ENCODE assay signal across 9 mouse cellular contexts in genomic region chr10:127576381-127576961, GRCm38 (mm10). TPM values are rescaled to one million over a fixed set of nuclear protein-coding genes. Genes with fewer than 3 reads are reported as not detected.
DNase-seq lines count a peak whose midpoint lies in the region; ATAC-seq and TF ChIP-seq lines count a peak whose summit lies in the region.
"Had no signal": no experiment of that assay in that cellular context is flagged by ENCODE, and none has a peak within 500 bp of the region (broad histone marks: within the 10 kb centered on the region; RNA-seq: fewer than 3 reads in every experiment).

No protein-coding gene starts in this region.

- H3K36me3 ChIP-seq in forebrain, embryonic 10.5 days (replicated peaks) = peaks cover 100% of the 10 kb centered on the region
- H3K36me3 ChIP-seq in forebrain, embryonic 15.5 days = peaks cover 97% of the 10 kb centered on the region
- no peaks in the 10 kb centered on the region for H3K36me3 ChIP-seq in ES-Bruce4 (ENCODE audit: control insufficient read depth, insufficient read depth, low read length, poor library complexity, severe bottlenecking)
- H3K36me3 ChIP-seq in macrophage (ENCODE audit: inconsistent target) = peaks cover 99% of the 10 kb centered on the region

- H3K9ac ChIP-seq in forebrain, embryonic 15.5 days (replicated peaks) = no peak overlapping the region
- no peak overlapping the region for H3K9ac ChIP-seq in ES-Bruce4 (ENCODE audit: low read depth, poor library complexity, severe bottlenecking)
- H3K9ac ChIP-seq: heart, embryonic 15.5 days had no signal

- H3K4me1 ChIP-seq in forebrain, embryonic 10.5 days = no peaks in the 10 kb centered on the region
- no peaks in the 10 kb centered on the region for H3K4me1 ChIP-seq in forebrain, embryonic 15.5 days
- H3K4me1 ChIP-seq in ES-Bruce4 (ENCODE audit: control insufficient read depth, insufficient read depth, low read length) = peaks cover 2% of the 10 kb centered on the region

- peaks cover 72% of the 10 kb centered on the region; the same call in 1 of the 2 replicates for H3K79me2 ChIP-seq in macrophage (ENCODE audit: inconsistent target)

- WGBS in forebrain, embryonic 10.5 days = 72% methylated on average over 18 of the region's 18 CpGs
- WGBS in forebrain, embryonic 15.5 days = 69% methylated on average over 18 of the region's 18 CpGs
- 49% methylated on average over 16 of the region's 18 CpGs for WGBS in macrophage (ENCODE audit: missing documents)

- TF ChIP-seq CTCF in ES-Bruce4 (IDR thresholded peaks at IDR 0.05; ENCODE audit: low read depth, low read length) = peak; percentile 93

- no peaks in the 10 kb centered on the region for H3K9me3 ChIP-seq in forebrain, embryonic 10.5 days
- H3K9me3 ChIP-seq in forebrain, embryonic 15.5 days = no peaks in the 10 kb centered on the region
- no peaks in the 10 kb centered on the region for H3K9me3 ChIP-seq in ES-Bruce4 (replicated peaks; ENCODE audit: control insufficient read depth, insufficient read depth, low read length, poor library complexity, severe bottlenecking)
- H3K9me3 ChIP-seq: heart, embryonic 15.5 days had no signal

- no peak overlapping the region for H3K4me2 ChIP-seq in forebrain, embryonic 15.5 days (replicated peaks)
- H3K4me2 ChIP-seq: heart, embryonic 15.5 days had no signal

- TF ChIP-seq EP300 in ES-Bruce4 (IDR thresholded peaks at IDR 0.05; ENCODE audit: insufficient read depth, low read depth, low read length) = no peak

- ATAC-seq in forebrain, embryonic 15.5 days (replicated peaks) = no peak

- no peaks in the 10 kb centered on the region for H3K27me3 ChIP-seq in forebrain, embryonic 10.5 days (ENCODE audit: poor library complexity, severe bottlenecking)
- no peaks in the 10 kb centered on the region for H3K27me3 ChIP-seq in forebrain, embryonic 15.5 days
- H3K27me3 ChIP-seq in ES-Bruce4 (ENCODE audit: control insufficient read depth, insufficient read depth, low read length, poor library complexity, severe bottlenecking) = no peaks in the 10 kb centered on the region
- H3K27me3 ChIP-seq: heart, embryonic 15.5 days had no signal

- H3K4me3 ChIP-seq in forebrain, embryonic 10.5 days = no peak overlapping the region
- no peak overlapping the region for H3K4me3 ChIP-seq in forebrain, embryonic 15.5 days
- H3K4me3 ChIP-seq in ES-Bruce4 (ENCODE audit: low read depth, low read length) (no peak overlapping the region), macrophage (ENCODE audit: inconsistent target) (no peak overlapping the region)
- H3K4me3 ChIP-seq: heart, embryonic 15.5 days had no signal

- TF ChIP-seq POLR2A in ES-Bruce4 (IDR thresholded peaks at IDR 0.05; ENCODE audit: insufficient read depth, low read length) = no peak

- peak; percentile 37 for DNase-seq in forebrain, embryonic 10.5 days (ENCODE audit: extremely low spot score, low spot score)
- DNase-seq in cerebellum, adult 11-12 months = peak; percentile 83
- peak; percentile 60 for DNase-seq in gastrocnemius, postnatal 25 days
- DNase-seq in kidney, adult 9 months = peak; percentile 80
- DNase-seq in spleen, postnatal 10 days (ENCODE audit: low spot score in 2 of 2) = peak; percentile 53 to 80

- H3K27ac ChIP-seq in forebrain, embryonic 10.5 days = no peak overlapping the region
- H3K27ac ChIP-seq in forebrain, embryonic 15.5 days (replicated peaks) = no peak overlapping the region
- H3K27ac ChIP-seq in ES-Bruce4 (ENCODE audit: insufficient read depth, low read length) = no peak overlapping the region
- H3K27ac ChIP-seq in macrophage = peak overlapping the region; percentile 25
- H3K27ac ChIP-seq: heart, embryonic 15.5 days had no signal

RNA-seq across cellular contexts. Expression of gene Nxph4, which starts 42.1 kb away (rescaled TPM):
- polyA plus RNA-seq in forebrain, embryonic 10.5 days (2016; fragmentation: Nextera tagmentation; extraction: Ambion mirVana) = 3.0 and 9.5 TPM in 2 replicates
- polyA plus RNA-seq in forebrain, embryonic 15.5 days (2015; fragmentation: Nextera tagmentation; extraction: Ambion mirVana) = 38.9 and 40.2 TPM in 2 replicates
- polyA plus RNA-seq in ES-Bruce4 (2011; ENCODE audit: insufficient read depth, insufficient read length, low read depth, missing spikeins) (0.79 TPM in 1 of 2 replicates, not detected in the other), macrophage (2018) (not detected in 3 replicates)
- total RNA-seq in gastrocnemius, postnatal 25 days (2021) = under 1 TPM; 0.26 to 0.32 TPM
- total RNA-seq in macrophage (2018; cell fraction: chromatin; rRNA removed) = not detected
- not detected for total RNA-seq in macrophage (2018; cell fraction: cytosol; rRNA removed)
- under 1 TPM in 2 of 26 experiments, not detected in 24; 0.48 to 0.69 TPM for total RNA-seq in macrophage (2018; cell fraction: nucleus; rRNA removed)

RNA-seq across cellular contexts. Expression of gene Lrp1, which starts 44.5 kb away (rescaled TPM):
- polyA plus RNA-seq in forebrain, embryonic 10.5 days (2016; fragmentation: Nextera tagmentation; extraction: Ambion mirVana) = 66.5 and 67.4 TPM in 2 replicates
- 93.1 and 95.7 TPM in 2 replicates for polyA plus RNA-seq in forebrain, embryonic 15.5 days (2015; fragmentation: Nextera tagmentation; extraction: Ambion mirVana)
- polyA plus RNA-seq in ES-Bruce4 (2011; ENCODE audit: insufficient read depth, insufficient read length, low read depth, missing spikeins) (36.3 and 41.3 TPM in 2 replicates), macrophage (2018) (315 to 785 TPM (median 440 TPM) in 3 replicates)
- 10 to 100 TPM; 58.1 to 64.3 TPM for total RNA-seq in gastrocnemius, postnatal 25 days (2021)
- 1,000 to 10,000 TPM in 10 of 26 experiments, 100 to 1,000 TPM in 16; 161 to 1,849 (median 957) TPM for total RNA-seq in macrophage (2018; cell fraction: chromatin; rRNA removed)
- 100 to 1,000 TPM; 187 to 924 (median 416) TPM for total RNA-seq in macrophage (2018; cell fraction: cytosol; rRNA removed)
- 1,000 to 10,000 TPM in 20 of 26 experiments, 100 to 1,000 TPM in 6; 439 to 3,096 (median 1,237) TPM for total RNA-seq in macrophage (2018; cell fraction: nucleus; rRNA removed)

RNA-seq across cellular contexts. Expression of gene Shmt2, which starts 54.2 kb away (rescaled TPM):
- polyA plus RNA-seq in forebrain, embryonic 10.5 days (2016; fragmentation: Nextera tagmentation; extraction: Ambion mirVana) = 124 and 129 TPM in 2 replicates
- 75.2 and 78.5 TPM in 2 replicates for polyA plus RNA-seq in forebrain, embryonic 15.5 days (2015; fragmentation: Nextera tagmentation; extraction: Ambion mirVana)
- 67.4 and 68.2 TPM in 2 replicates for polyA plus RNA-seq in ES-Bruce4 (2011; ENCODE audit: insufficient read depth, insufficient read length, low read depth, missing spikeins)
- 10 to 100 TPM; 24.9 to 26.6 TPM for total RNA-seq in gastrocnemius, postnatal 25 days (2021)
- total RNA-seq in macrophage (2018; cell fraction: chromatin; rRNA removed) = 10 to 100 TPM in 19 of 26 experiments, 1 to 10 TPM in 7; 3.9 to 38.4 (median 20.7) TPM
- 10 to 100 TPM in 25 of 26 experiments, 1 to 10 TPM in 1; 9.3 to 16.3 (median 14.4) TPM for total RNA-seq in macrophage (2018; cell fraction: cytosol; rRNA removed)
- total RNA-seq in macrophage (2018; cell fraction: nucleus; rRNA removed) = 10 to 100 TPM in 19 of 26 experiments, 1 to 10 TPM in 7; 3.7 to 40.0 (median 16.5) TPM
- polyA plus RNA-seq in macrophage (2018) = 14.8 to 30.5 TPM (median 16.0 TPM) in 3 replicates
